Mouse (Mus musculus): ENCODE data around the gene Tfeb. TPM values are rescaled to one million over a fixed set of nuclear protein-coding genes. Genes with fewer than 3 reads are reported as not detected.

The Tfeb gene
- polyA plus RNA-seq, 1 experiment from 2014 or later: 25.7 TPM

DNA sequence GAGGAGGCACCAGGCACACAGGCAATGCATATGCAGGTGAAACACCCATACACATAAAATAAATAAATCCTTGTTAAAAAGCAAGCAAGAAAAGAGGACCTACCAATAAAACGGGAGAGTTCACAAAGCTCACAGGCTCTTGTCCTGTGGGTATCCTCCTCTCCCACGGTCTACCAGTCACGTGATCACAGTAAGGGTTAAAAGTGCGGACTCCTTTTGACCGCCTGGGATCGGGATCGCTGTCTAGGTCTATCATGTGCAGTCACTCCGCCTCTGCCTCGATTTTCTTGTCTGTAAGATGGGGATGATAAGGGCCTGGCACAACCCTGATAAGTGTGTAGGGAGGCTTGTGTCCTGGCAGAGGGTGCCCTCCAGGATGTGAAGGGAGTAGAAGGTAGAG, 60.6 kb downstream of the Tfeb start:
- Histone ChIP-seq H3K27ac (ENCODE audit: low read length) (no peak overlapping the region), H3K9ac (ENCODE audit: low read length) (no peak overlapping the region), H3K36me3 (ENCODE audit: control insufficient read depth, insufficient read depth) (no peaks in the 10 kb centered on the region), H3K4me3 (ENCODE audit: low read length) (no peak overlapping the region), H3K4me2 (ENCODE audit: low read depth, low read length) (no peak overlapping the region), H3K9me3 (replicated peaks; ENCODE audit: control insufficient read depth, low read length) (no peaks in the 10 kb centered on the region), H3K27me3 (ENCODE audit: control insufficient read depth, insufficient read depth, low read length) (no peaks in the 10 kb centered on the region), H3K4me1 (ENCODE audit: control insufficient read depth, insufficient read depth, low read length) (peaks cover 25% of the 10 kb centered on the region)
- no peak for ATAC-seq (replicated peaks; ENCODE audit: extremely low read depth, insufficient read depth, low FRiP score)
- WGBS: 75% methylated on average over 9 of the region's 9 CpGs

DNA sequence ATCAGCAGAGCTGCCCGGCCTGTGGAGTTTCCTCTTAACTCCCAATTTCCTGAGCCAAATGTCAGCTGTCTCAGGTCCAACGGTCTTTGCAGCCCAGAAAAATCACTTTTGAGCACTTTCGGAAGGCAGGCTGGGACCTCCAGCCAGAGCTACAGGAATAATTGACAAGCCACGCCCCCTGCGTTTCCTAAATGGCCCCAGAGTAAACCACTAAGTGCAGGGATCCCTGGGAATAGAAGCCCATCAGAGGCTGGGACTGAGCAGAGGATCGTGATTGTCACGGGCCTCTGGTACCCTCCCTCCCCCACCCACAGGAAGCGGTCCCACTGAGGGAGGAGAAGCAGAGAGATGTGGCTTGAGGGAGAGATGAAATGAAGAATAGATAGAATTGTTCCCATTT, 66.0 kb downstream of the Tfeb start:
- Histone ChIP-seq H3K36me3 (ENCODE audit: control insufficient read depth, insufficient read depth) (no peaks in the 10 kb centered on the region), H3K4me1 (ENCODE audit: control insufficient read depth, insufficient read depth, low read length) (0 out of 2 replicates have a peak, but pooled peaks cover 10% of the 10 kb centered on the region), H3K4me2 (ENCODE audit: low read depth, low read length) (no peak overlapping the region), H3K27ac (ENCODE audit: low read length) (no peak overlapping the region), H3K4me3 (ENCODE audit: low read length) (no peak overlapping the region), H3K27me3 (ENCODE audit: control insufficient read depth, insufficient read depth, low read length) (no peaks in the 10 kb centered on the region), H3K9ac (ENCODE audit: low read length) (no peak overlapping the region), H3K9me3 (replicated peaks; ENCODE audit: control insufficient read depth, low read length) (0 out of 2 replicates have a peak, but pooled peaks cover 2% of the 10 kb centered on the region)
- WGBS: 15% methylated on average over 8 of the region's 8 CpGs
- ATAC-seq (replicated peaks; ENCODE audit: extremely low read depth, insufficient read depth, low FRiP score): peak; percentile 47; the same call in 1 of the 2 replicates

DNA sequence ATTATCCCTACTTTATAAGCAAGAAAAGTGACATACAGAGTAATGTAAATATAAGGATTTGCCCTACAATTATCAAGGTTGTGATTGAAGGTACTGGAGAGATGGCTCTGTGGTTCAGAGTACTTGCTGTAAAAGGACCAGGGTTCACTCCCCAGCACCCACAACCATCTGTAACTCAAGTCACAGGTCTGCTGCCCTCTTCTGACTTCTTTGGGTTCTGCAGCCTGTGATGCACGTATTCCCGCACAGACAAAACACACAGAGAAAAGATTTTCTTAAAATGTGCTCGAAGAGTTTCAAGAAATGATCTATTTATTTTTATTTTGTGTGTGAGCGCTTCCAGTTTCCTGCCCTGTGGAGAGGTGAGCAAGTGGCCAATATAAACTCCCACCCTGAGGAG, 66.8 kb downstream of the Tfeb start:
- Histone ChIP-seq H3K4me2 (ENCODE audit: low read depth, low read length) (no peak overlapping the region), H3K9me3 (replicated peaks; ENCODE audit: control insufficient read depth, low read length) (0 out of 2 replicates have a peak, but pooled peaks cover 2% of the 10 kb centered on the region), H3K27me3 (ENCODE audit: control insufficient read depth, insufficient read depth, low read length) (no peaks in the 10 kb centered on the region), H3K4me3 (ENCODE audit: low read length) (no peak overlapping the region), H3K4me1 (ENCODE audit: control insufficient read depth, insufficient read depth, low read length) (0 out of 2 replicates have a peak, but pooled peaks cover 10% of the 10 kb centered on the region), H3K36me3 (ENCODE audit: control insufficient read depth, insufficient read depth) (no peaks in the 10 kb centered on the region), H3K27ac (ENCODE audit: low read length) (no peak overlapping the region), H3K9ac (ENCODE audit: low read length) (no peak overlapping the region)
- 91% methylated on average over 4 of the region's 4 CpGs for WGBS
- ATAC-seq (replicated peaks; ENCODE audit: extremely low read depth, insufficient read depth, low FRiP score): no peak

DNA sequence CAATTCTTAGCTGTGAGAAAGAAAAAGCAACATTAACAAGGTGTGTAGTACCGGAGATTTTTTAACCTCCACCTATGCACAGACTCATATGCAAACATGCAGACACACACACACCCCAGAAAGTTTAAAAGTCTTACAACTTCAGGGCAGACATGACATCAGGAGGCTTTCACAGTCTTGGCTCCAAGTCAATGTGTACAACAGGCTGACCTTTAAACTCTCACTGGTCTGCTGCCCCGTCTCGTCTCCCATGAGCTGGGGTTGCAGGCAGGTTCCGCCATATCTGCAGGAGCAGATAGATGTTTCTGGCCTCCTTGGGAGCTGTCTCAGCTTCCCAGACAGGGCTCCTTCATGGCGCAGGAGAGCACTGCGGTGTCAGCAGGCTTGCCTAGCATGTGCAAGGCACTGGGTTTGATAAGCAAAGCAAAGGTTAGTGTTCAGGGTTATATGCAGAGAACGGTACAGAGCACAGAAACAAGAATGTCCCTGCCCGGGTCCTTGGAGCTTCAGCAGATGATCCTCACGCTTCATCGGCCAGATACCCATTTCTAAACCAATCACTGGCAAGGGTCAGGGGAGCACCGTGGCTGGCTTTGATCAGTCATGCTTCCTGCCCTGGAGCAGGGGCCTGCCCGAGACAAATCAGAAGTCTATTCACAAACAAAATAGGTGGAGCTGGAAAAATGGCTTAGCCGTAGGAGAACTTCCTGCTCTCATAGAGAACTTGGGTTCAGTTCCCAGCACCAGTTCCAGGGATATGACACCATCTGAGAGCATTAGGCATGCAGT, 68.4 kb downstream of the Tfeb start:
- WGBS: 63% methylated on average over 13 of the region's 13 CpGs
- H3K27me3 ChIP-seq (ENCODE audit: control insufficient read depth, insufficient read depth, low read length): no peaks in the 10 kb centered on the region
- 0 out of 2 replicates have a peak, but pooled peaks cover 2% of the 10 kb centered on the region for H3K9me3 ChIP-seq (replicated peaks; ENCODE audit: control insufficient read depth, low read length)

DNA sequence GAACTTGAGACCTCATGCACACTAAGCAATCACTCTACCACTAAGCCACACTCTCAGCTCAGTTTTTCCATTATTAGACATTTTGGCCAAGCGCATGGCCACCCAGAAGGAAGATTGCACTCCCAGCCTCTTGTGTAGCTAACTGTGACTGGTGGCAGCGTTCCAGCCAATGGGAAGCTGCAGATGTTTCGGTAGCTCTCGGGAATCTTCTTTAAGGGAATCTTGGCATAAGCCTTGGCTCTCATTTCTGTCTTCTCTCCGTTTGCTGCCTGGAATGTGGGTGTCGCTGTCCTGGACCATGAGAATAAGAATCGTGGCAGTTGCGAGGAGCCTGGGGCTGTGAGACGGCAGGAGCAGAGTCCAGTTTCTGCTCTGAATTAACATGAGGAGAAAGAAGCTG, 69.4 kb downstream of the Tfeb start:
- WGBS: 51% methylated on average over 9 of the region's 9 CpGs
- 0 out of 2 replicates have a peak, but pooled peaks cover 10% of the 10 kb centered on the region for H3K4me1 ChIP-seq (ENCODE audit: control insufficient read depth, insufficient read depth, low read length)
- H3K4me3 ChIP-seq (ENCODE audit: low read length): no peak overlapping the region
- no peaks in the 10 kb centered on the region for H3K27me3 ChIP-seq (ENCODE audit: control insufficient read depth, insufficient read depth, low read length)
- peak overlapping the region; percentile 16; the same call in 1 of the 2 replicates for H3K27ac ChIP-seq (ENCODE audit: low read length)
- H3K36me3 ChIP-seq (ENCODE audit: control insufficient read depth, insufficient read depth): no peaks in the 10 kb centered on the region
- no peak for ATAC-seq (replicated peaks; ENCODE audit: extremely low read depth, insufficient read depth, low FRiP score)
- no peak overlapping the region for H3K9ac ChIP-seq (ENCODE audit: low read length)
- no peak overlapping the region for H3K4me2 ChIP-seq (ENCODE audit: low read depth, low read length)
- 0 out of 2 replicates have a peak, but pooled peaks cover 2% of the 10 kb centered on the region for H3K9me3 ChIP-seq (replicated peaks; ENCODE audit: control insufficient read depth, low read length)

More for the DNA sequence above, 68.4 kb downstream of the Tfeb start:
- no peak for ATAC-seq (replicated peaks; ENCODE audit: extremely low read depth, insufficient read depth, low FRiP score)
- H3K4me2 ChIP-seq (ENCODE audit: low read depth, low read length): no peak overlapping the region
- no peak overlapping the region for H3K4me3 ChIP-seq (ENCODE audit: low read length)
- 0 out of 2 replicates have a peak, but pooled peaks cover 10% of the 10 kb centered on the region for H3K4me1 ChIP-seq (ENCODE audit: control insufficient read depth, insufficient read depth, low read length)
- no peak overlapping the region for H3K9ac ChIP-seq (ENCODE audit: low read length)
- H3K36me3 ChIP-seq (ENCODE audit: control insufficient read depth, insufficient read depth): no peaks in the 10 kb centered on the region
- no peak overlapping the region for H3K27ac ChIP-seq (ENCODE audit: low read length)

DNA sequence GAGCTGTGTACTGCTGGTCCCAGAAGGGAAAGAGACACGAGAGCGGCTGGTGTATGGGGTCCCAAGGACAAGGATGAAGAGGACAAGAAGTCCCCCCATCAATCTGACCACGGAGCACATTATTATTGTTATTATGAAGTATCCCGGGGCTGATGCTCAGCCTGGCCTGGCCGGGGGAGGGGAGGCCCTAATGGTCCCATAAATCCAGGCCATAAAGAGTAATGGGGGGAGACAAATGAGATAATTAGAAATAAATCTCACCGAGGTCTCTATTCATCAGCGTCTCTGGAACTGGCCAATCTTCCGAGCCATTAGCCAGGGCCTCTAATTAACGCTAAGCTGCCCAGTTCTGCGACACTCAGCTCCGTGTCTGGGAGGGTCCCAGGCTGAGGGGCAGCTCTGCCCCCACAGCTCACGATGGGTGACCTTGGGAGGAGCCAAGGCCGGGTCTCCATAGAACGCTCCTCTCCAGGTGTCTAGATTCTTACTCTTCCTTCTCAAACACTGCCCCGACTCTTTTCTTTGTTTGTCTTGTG, 74.5 kb downstream of the Tfeb start:
- no peak overlapping the region for H3K4me2 ChIP-seq (ENCODE audit: low read depth, low read length)
- H3K9me3 ChIP-seq (replicated peaks; ENCODE audit: control insufficient read depth, low read length): no peaks in the 10 kb centered on the region
- H3K9ac ChIP-seq (ENCODE audit: low read length): no peak overlapping the region
- WGBS: 85% methylated on average over 15 of the region's 15 CpGs
- H3K27me3 ChIP-seq (ENCODE audit: control insufficient read depth, insufficient read depth, low read length): no peaks in the 10 kb centered on the region
- ATAC-seq (replicated peaks; ENCODE audit: extremely low read depth, insufficient read depth, low FRiP score): no peak
- peaks cover 6% of the 10 kb centered on the region for H3K4me1 ChIP-seq (ENCODE audit: control insufficient read depth, insufficient read depth, low read length)
- no peak overlapping the region for H3K27ac ChIP-seq (ENCODE audit: low read length)
- H3K4me3 ChIP-seq (ENCODE audit: low read length): no peak overlapping the region
- peaks cover 2% of the 10 kb centered on the region; the same call in 1 of the 2 replicates for H3K36me3 ChIP-seq (ENCODE audit: control insufficient read depth, insufficient read depth)

DNA sequence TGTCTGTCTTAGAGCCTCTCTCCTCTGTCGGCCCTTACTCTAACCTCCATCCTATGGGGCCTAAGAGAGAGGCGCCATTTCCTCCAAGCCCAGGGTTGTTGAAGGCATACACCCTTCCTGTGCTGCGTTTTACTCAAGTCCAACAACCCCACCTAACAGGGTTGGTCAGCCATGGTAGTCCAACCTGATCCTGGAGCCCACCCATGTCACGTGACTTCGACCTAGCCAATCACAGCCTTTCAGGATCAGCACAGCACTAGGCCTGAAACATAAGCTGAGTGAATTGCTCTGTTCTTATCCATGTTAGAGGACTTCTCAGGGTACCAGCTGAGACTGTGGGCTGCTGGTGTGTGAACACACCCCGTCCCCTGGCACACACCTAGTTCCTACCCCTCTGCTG, 75.4 kb downstream of the Tfeb start:
- Histone ChIP-seq H3K9ac (ENCODE audit: low read length) (no peak overlapping the region), H3K4me1 (ENCODE audit: control insufficient read depth, insufficient read depth, low read length) (peaks cover 6% of the 10 kb centered on the region), H3K4me3 (ENCODE audit: low read length) (no peak overlapping the region), H3K27me3 (ENCODE audit: control insufficient read depth, insufficient read depth, low read length) (no peaks in the 10 kb centered on the region), H3K36me3 (ENCODE audit: control insufficient read depth, insufficient read depth) (peaks cover 3% of the 10 kb centered on the region; the same call in 1 of the 2 replicates), H3K27ac (ENCODE audit: low read length) (no peak overlapping the region), H3K4me2 (ENCODE audit: low read depth, low read length) (no peak overlapping the region), H3K9me3 (replicated peaks; ENCODE audit: control insufficient read depth, low read length) (no peaks in the 10 kb centered on the region)
- WGBS: 82% methylated on average over 6 of the region's 6 CpGs
- ATAC-seq (replicated peaks; ENCODE audit: extremely low read depth, insufficient read depth, low FRiP score): no peak

DNA sequence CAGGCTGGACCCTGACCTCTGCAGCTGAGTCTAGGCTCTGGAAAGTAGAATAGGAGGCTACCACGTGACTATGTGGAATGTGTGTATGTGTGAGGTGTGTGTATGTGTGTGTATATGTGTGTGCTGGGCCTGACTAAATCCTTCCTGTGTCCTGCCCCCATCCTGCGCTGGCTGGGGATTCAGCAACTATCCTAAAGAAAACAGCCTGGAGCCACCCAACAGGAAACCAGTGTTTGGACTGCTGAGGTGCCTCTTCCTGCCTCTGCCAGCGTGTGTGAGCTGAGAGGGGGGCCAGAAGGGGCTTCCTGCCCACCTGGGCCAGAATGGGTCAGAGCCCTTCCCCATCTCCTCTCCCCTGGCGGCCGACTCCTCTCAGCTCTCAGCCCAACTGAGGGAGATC, 76.8 kb downstream of the Tfeb start:
- Histone ChIP-seq H3K4me3 (ENCODE audit: low read length) (no peak overlapping the region), H3K36me3 (ENCODE audit: control insufficient read depth, insufficient read depth) (peaks cover 8% of the 10 kb centered on the region; the same call in 1 of the 2 replicates), H3K9ac (ENCODE audit: low read length) (no peak overlapping the region), H3K4me1 (ENCODE audit: control insufficient read depth, insufficient read depth, low read length) (peaks cover 6% of the 10 kb centered on the region), H3K27ac (ENCODE audit: low read length) (peak overlapping the region; percentile 72), H3K4me2 (ENCODE audit: low read depth, low read length) (no peak overlapping the region), H3K9me3 (replicated peaks; ENCODE audit: control insufficient read depth, low read length) (no peaks in the 10 kb centered on the region), H3K27me3 (ENCODE audit: control insufficient read depth, insufficient read depth, low read length) (no peaks in the 10 kb centered on the region)
- WGBS: 43% methylated on average over 5 of the region's 5 CpGs
- ATAC-seq (replicated peaks; ENCODE audit: extremely low read depth, insufficient read depth, low FRiP score): peak; percentile 82

DNA sequence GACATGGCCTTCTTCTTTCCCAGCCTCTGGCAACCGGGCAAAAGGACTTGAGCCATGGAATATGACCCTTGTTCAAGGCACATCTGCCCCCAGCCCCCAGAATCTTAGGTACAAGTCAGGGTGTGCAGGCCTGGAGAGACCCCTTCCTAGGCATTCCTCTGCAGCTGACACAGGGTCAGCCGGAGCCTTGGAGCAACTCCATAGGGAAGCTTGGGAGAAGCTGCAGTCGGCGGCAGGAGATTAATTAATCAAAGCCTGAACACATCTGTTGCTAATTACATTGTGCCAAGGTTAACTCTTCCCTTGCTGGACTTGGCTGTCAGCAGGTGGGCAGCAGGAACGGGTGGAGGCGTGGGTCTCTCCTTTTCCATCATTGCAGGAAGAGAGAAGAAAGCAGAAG, 77.7 kb downstream of the Tfeb start:
- no peak for ATAC-seq (replicated peaks; ENCODE audit: extremely low read depth, insufficient read depth, low FRiP score)
- peaks cover 6% of the 10 kb centered on the region for H3K4me1 ChIP-seq (ENCODE audit: control insufficient read depth, insufficient read depth, low read length)
- H3K27me3 ChIP-seq (ENCODE audit: control insufficient read depth, insufficient read depth, low read length): no peaks in the 10 kb centered on the region
- 47% methylated on average over 6 of the region's 6 CpGs for WGBS
- no peaks in the 10 kb centered on the region for H3K9me3 ChIP-seq (replicated peaks; ENCODE audit: control insufficient read depth, low read length)
- peaks cover 11% of the 10 kb centered on the region; the same call in 1 of the 2 replicates for H3K36me3 ChIP-seq (ENCODE audit: control insufficient read depth, insufficient read depth)
- no peak overlapping the region for H3K4me2 ChIP-seq (ENCODE audit: low read depth, low read length)
- peak overlapping the region; percentile 72 for H3K27ac ChIP-seq (ENCODE audit: low read length)
- H3K4me3 ChIP-seq (ENCODE audit: low read length): no peak overlapping the region
- H3K9ac ChIP-seq (ENCODE audit: low read length): no peak overlapping the region
